In the genomic region with DNA sequence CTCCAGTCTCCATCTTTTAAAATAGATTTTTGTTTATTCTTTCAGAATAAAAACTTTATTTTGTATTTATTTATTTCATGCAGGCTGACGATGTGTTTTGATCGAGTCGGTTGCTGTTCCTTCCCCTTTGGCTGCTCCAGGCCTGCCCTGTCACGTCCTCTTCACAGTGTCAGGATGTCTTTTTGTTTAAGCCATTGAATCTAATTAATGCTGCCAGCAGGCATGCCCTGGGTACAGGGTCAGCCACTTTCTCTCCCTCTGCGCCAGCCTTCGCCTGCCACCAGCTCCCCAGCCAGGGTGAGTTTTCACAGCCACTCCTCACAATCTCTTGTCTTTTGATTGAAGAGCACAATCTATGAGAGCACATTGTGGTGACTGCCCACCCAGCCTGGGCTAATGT, we compare ENCODE assay signal across 16 mouse cellular contexts.
"Had no signal": no experiment of that assay in that cellular context is flagged by ENCODE, and none has a peak within 500 bp of the region (broad histone marks: within the 10 kb centered on the region; RNA-seq: fewer than 3 reads in every experiment).

No protein-coding gene starts in this region.

- DNase-seq: kidney, adult 18-20 months; kidney, postnatal 10 days; kidney, postnatal 4 days; left cerebral cortex, postnatal 4 days; lung, adult 18-20 months; right cerebral cortex, postnatal 4 days; spleen, adult 18-20 months; thymus, adult 2 months; thymus, postnatal 25 days had no signal

- H3K9me3 ChIP-seq: neural tube, embryonic 15.5 days; stomach, embryonic 15.5 days had no signal

- H3K9ac ChIP-seq: limb, embryonic 13.5 days; liver, embryonic 14.5 days; neural tube, embryonic 15.5 days; stomach, embryonic 15.5 days had no signal

- H3K4me2 ChIP-seq: limb, embryonic 13.5 days; midbrain, embryonic 11.5 days; neural tube, embryonic 15.5 days; stomach, embryonic 15.5 days had no signal

- H3K27me3 ChIP-seq: limb, embryonic 13.5 days; neural tube, embryonic 15.5 days; stomach, embryonic 15.5 days had no signal

- H3K4me3 ChIP-seq: layer of hippocampus, adult 2 months; limb, embryonic 13.5 days; myocyte; neural tube, embryonic 15.5 days; stomach, embryonic 15.5 days had no signal

- H3K27ac ChIP-seq: layer of hippocampus, adult 2 months; limb, embryonic 13.5 days; liver, embryonic 14.5 days; neural tube, embryonic 15.5 days; stomach, embryonic 15.5 days had no signal

- H3K4me1 ChIP-seq: limb, embryonic 13.5 days; stomach, embryonic 15.5 days had no signal

- H3K36me3 ChIP-seq: limb, embryonic 13.5 days; neural tube, embryonic 15.5 days; stomach, embryonic 15.5 days had no signal
